Mouse (Mus musculus) kidney, postnatal 0 days (tissue): ENCODE results near the gene Hamp2. TPM values are rescaled to one million over a fixed set of nuclear protein-coding genes. Genes with fewer than 3 reads are reported as not detected.
"Not testable (repeated sequence)": the region's sequence is repeated elsewhere in the genome, so short reads cannot be mapped to it uniquely, and the experiment has no call there.

Experiments used
- ATAC-seq: fragments of 200-750 bp; cut with Nextera tagmentation; replicated peaks from 2 replicates; pipeline ENCODE4 v1.8.0; 2017; ENCODE audit warnings: low read depth, moderate number of reproducible peaks, moderate TSS enrichment, moderate library complexity; ENCODE audit not compliant: low FRiP score
- DNase-seq: peaks from one replicate; pipeline ENCODE4 v3.0.0-alpha.2; 2016; ENCODE audit warnings: low spot score
- H3K27ac ChIP-seq: fragments of 300-500 bp; sonication (generic); 2 replicates; pipeline ENCODE4 v1.5.1; 2014; ENCODE audit warnings: mild to moderate bottlenecking
- H3K27me3 ChIP-seq: fragments of 300-500 bp; sonication (generic); 2 replicates; pipeline ENCODE4 v1.6.1; 2014; ENCODE audit warnings: low read length, mixed read lengths; ENCODE audit not compliant: insufficient read depth
- H3K36me3 ChIP-seq: fragments of 300-500 bp; sonication (generic); 2 replicates; pipeline ENCODE4 v1.6.1; 2014; ENCODE audit warnings: low read length, mixed read lengths; ENCODE audit not compliant: insufficient read depth
- H3K4me1 ChIP-seq: fragments of 300-500 bp; sonication (generic); replicated peaks from 2 replicates; pipeline ENCODE4 v1.6.1; 2014; ENCODE audit warnings: antibody characterized with exemption, low read length, mixed read lengths; ENCODE audit not compliant: insufficient read depth
- H3K4me2 ChIP-seq: fragments of 300-500 bp; sonication (generic); 2 replicates; pipeline ENCODE4 v1.6.1; 2014; ENCODE audit warnings: mild to moderate bottlenecking, low read length, moderate library complexity, mixed read lengths
- H3K4me3 ChIP-seq: fragments of 300-500 bp; sonication (generic); replicated peaks from 2 replicates; pipeline ENCODE4 v1.5.1; 2014; ENCODE audit warnings: low read depth, low read length
- H3K9ac ChIP-seq: fragments of 300-500 bp; sonication (generic); 2 replicates; pipeline ENCODE4 v1.6.1; 2014; ENCODE audit warnings: low read depth, low read length
- H3K9me3 ChIP-seq: fragments of 300-500 bp; sonication (generic); replicated peaks from 2 replicates; pipeline ENCODE4 v1.6.1; 2016; ENCODE audit warnings: low read length, inconsistent platforms, mixed read lengths
- CTCF ChIP-seq: IDR thresholded peaks from 2 replicates; pipeline ENCODE4 v1.5.1; 2016; ENCODE audit warnings: antibody characterized with exemption, low read depth, mild to moderate bottlenecking, moderate library complexity
- WGBS: fragments of 180-500 bp; shearing (Covaris S2); extraction: QIAGEN DNeasy Blood & Tissue Kit; methylation state at CpG from one replicate; pipeline ENCODE4 v1.1.7; 2014; 5-methylcytosine and 5-hydroxymethylcytosine counted together
- polyA plus RNA-seq: library from polyadenylated mRNA; unstranded; fragments of >200 nt; fragmentation: Nextera tagmentation; extraction: Ambion mirVana; gene quantifications from 2 replicates; pipeline ENCODE4 v1.2.1, GENCODE M21; 2015

Gene Hamp2
- not detected in 2 replicates for polyA plus RNA-seq

DNA sequence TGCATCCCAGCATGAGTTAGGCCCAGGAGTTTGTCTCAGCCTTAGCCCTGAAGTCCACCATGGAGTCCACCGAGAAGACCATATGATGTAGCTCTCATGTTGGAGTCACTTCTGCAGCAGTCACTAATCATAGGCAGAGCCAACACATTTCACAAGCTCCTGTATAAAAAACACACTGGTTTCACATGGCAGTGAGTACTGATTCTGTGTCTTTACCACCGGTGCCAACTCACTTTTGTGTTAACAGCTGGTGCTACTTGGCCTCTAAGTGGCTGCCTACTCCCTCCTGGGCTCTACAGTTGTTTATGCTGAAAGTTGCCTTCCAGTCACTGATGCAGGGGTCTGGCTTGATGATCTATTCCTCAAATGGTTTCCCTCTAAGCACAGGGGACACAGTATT lies at the start of gene Hamp2:
Hamp2 (minus strand) TSS at position 101 of the 400 bp plus-strand sequence.
- 71% methylated on average over 2 of the region's 2 CpGs for WGBS
- not testable (repeated sequence) for H3K4me2 ChIP-seq, DNase-seq, H3K4me3 ChIP-seq, H3K27ac ChIP-seq, H3K9ac ChIP-seq, H3K36me3 ChIP-seq, H3K4me1 ChIP-seq, H3K9me3 ChIP-seq, ATAC-seq, H3K27me3 ChIP-seq

- ATAC-seq: peak; percentile 96
- H3K9me3 ChIP-seq: no peaks in the 10 kb centered on the region
- H3K4me1 ChIP-seq: no peaks in the 10 kb centered on the region
- no peaks in the 10 kb centered on the region for H3K27me3 ChIP-seq
- H3K4me3 ChIP-seq: peak within 1 kb of the TSS; percentile 53
- WGBS: under 1% methylated on average over 37 of the region's 37 CpGs
- DNase-seq: peak; percentile 93
- H3K4me2 ChIP-seq: peak within 1 kb of the TSS; percentile 60
- H3K27ac ChIP-seq: peak within 1 kb of the TSS; percentile 80
- no peaks in the 10 kb centered on the region for H3K36me3 ChIP-seq
- H3K9ac ChIP-seq: peak within 1 kb of the TSS; percentile 69
- peak; percentile 80 for TF ChIP-seq CTCF
Observed at GRCm38 (mm10) chr7:30973501-30974289, 49.2 kb upstream of the Hamp2 start, which contains the start of gene Fam187b. Fam187b (plus strand) TSS chr7:30973790.

DNA sequence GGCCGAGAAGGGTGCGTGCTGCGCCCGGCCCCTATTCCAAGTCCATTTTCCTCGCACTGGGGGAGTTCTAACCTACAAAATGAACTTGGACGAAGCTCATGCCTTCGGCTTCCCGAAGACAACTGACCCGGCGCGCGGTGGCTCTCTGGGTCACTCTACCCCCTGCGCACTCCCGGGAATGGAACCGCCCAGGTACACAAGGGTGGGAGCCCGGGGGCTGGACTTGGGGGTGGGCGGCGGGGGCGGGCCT lies 48.7 kb upstream of the Hamp2 start, which contains the start of gene Lsr:
Lsr (minus strand) TSS at position 214 of the 250 bp plus-strand sequence.
- Histone ChIP-seq H3K36me3 (no peaks in the 10 kb centered on the region), H3K27ac (peak within 1 kb of the TSS; percentile 80), H3K4me1 (no peaks in the 10 kb centered on the region), H3K9me3 (no peaks in the 10 kb centered on the region), H3K9ac (peak within 1 kb of the TSS; percentile 69), H3K4me3 (peak within 1 kb of the TSS; percentile 53), H3K4me2 (peak within 1 kb of the TSS; percentile 60), H3K27me3 (no peaks in the 10 kb centered on the region)
- no peak for DNase-seq
- no peak for TF ChIP-seq CTCF
- ATAC-seq: peak; percentile 92
- WGBS: 2% methylated on average over 19 of the region's 19 CpGs

DNA sequence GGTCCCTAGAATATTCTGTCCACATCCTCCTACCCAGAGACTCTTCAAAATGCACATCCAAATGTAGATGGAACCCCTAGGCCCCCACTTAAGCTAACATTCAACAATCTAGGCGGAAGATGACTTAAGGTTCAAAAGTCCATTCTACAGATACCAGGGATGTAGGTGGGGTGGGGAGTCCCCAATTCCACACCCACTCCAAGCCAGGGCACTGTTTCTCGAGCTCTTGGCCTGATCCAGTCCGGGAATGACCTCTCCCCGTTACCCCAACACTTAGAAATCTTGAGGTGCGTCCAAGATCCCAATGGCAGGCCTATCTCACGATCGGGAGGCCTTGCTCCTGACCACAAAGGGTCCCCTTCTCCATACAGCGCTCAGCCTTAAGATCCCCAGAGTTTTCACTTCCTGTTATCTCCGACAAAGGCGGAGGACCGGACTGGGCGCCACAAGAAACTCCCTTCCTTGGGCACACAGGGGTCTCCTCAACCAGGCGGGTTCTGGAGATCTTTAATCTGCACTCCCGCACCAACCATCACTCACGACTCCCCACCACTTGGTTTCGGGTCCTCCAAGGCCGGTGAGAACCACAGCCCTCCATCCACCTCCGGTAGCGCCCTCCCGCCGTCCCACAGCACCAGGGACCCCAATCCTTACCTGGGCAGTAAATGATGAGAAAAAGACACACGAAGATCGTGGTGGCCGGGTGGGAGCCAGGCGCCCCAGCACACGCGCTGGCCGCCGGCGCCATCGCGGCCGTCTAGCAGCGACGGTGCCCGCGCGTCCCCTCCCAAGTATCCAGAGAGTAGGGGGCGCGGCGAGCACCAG lies 48.2 kb upstream of the Hamp2 start:
- H3K27me3 ChIP-seq: no peaks in the 10 kb centered on the region
- no peaks in the 10 kb centered on the region for H3K4me1 ChIP-seq
- peak overlapping the region; percentile 53 for H3K4me3 ChIP-seq
- DNase-seq (no peak), ATAC-seq (peak; percentile 38)
- no peaks in the 10 kb centered on the region for H3K36me3 ChIP-seq
- no peaks in the 10 kb centered on the region for H3K9me3 ChIP-seq
- 5% methylated on average over 41 of the region's 41 CpGs for WGBS
- TF ChIP-seq CTCF: no peak
- H3K27ac ChIP-seq: peak overlapping the region; percentile 80
- H3K9ac ChIP-seq: peak overlapping the region; percentile 69
- peak overlapping the region; percentile 60 for H3K4me2 ChIP-seq

DNA sequence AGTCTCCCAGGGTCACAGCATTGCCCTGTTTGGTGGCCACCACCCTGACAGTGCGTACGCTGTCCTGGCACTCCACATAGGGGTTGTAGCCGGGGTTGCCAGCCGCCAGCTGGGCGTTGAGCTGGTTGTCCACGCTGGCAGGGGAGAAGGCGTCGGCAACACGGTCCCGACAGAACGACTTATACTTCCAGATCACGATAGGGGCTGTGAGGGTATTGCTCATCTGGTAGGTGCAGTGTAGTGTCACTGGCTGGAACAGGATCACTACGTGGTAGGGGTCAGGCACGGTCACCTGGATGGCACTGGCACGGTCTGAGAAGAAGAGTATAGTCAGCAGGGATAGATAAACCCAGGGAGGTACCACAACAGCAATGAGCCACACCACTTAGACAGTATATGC lies 47.4 kb upstream of the Hamp2 start:
- no peaks in the 10 kb centered on the region for H3K9me3 ChIP-seq
- H3K27ac ChIP-seq: no peak overlapping the region
- peak overlapping the region; percentile 53; the same call in 1 of the 2 replicates for H3K4me3 ChIP-seq
- no peaks in the 10 kb centered on the region for H3K27me3 ChIP-seq
- peak overlapping the region; percentile 69; the same call in 1 of the 2 replicates for H3K9ac ChIP-seq
- WGBS: 79% methylated on average over 15 of the region's 15 CpGs
- ATAC-seq: no peak
- H3K36me3 ChIP-seq: no peaks in the 10 kb centered on the region
- no peaks in the 10 kb centered on the region for H3K4me1 ChIP-seq
- no peak for TF ChIP-seq CTCF
- H3K4me2 ChIP-seq: peak overlapping the region; percentile 60; the same call in 1 of the 2 replicates
- no peak for DNase-seq

- no peak for TF ChIP-seq CTCF
- Histone ChIP-seq H3K9me3 (no peaks in the 10 kb centered on the region), H3K4me3 (no peak overlapping the region), H3K4me1 (no peaks in the 10 kb centered on the region), H3K4me2 (no peak overlapping the region), H3K27me3 (no peaks in the 10 kb centered on the region), H3K9ac (no peak overlapping the region), H3K27ac (no peak overlapping the region), H3K36me3 (no peaks in the 10 kb centered on the region)
- ATAC-seq (no peak), DNase-seq (no peak)
- 74% methylated on average over 4 of the region's 4 CpGs for WGBS
Observed at GRCm38 (mm10) chr7:30969174-30969573, 44.7 kb upstream of the Hamp2 start.
